Comparison of ENCODE assay signal across 21 mouse cellular contexts in the genomic region with DNA sequence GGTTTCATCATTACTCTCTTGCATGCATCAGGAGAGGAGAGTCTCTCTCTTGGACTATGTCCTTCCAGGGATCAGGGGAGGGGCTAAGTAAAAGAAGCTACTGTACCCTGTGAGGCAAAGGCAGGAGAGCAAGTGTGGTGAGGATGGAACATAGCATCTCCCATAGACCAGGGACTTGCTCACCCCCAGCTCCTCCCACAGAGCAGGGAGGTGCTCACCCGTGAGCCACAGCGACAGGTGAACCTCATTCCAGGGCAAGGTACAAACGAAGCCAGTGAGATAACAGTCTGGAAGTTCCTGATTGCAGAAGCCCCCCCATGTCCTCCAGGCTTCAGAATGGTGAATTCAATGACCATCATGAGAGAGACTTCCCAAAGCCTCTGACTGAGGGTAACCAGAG. TPM values are rescaled to one million over a fixed set of nuclear protein-coding genes. Genes with fewer than 3 reads are reported as not detected.
A peak's percentile ranks its signal among the peaks of the same experiment; 100 is the strongest.
DNase-seq lines count a peak whose midpoint lies in the region; ATAC-seq and TF ChIP-seq lines count a peak whose summit lies in the region.
"Had no signal": no experiment of that assay in that cellular context is flagged by ENCODE, and none has a peak within 500 bp of the region (broad histone marks: within the 10 kb centered on the region; RNA-seq: fewer than 3 reads in every experiment).

No protein-coding gene starts in this region.

- H3K27me3 ChIP-seq in kidney, postnatal 0 days (ENCODE audit: insufficient read depth, low read length) = no peaks in the 10 kb centered on the region
- H3K27me3 ChIP-seq in intestine, embryonic 16.5 days (replicated peaks; ENCODE audit: control insufficient read depth, insufficient read depth, low read length) = no peaks in the 10 kb centered on the region
- no peaks in the 10 kb centered on the region for H3K27me3 ChIP-seq in stomach, embryonic 14.5 days (ENCODE audit: control insufficient read depth, insufficient read depth, low read length)
- H3K27me3 ChIP-seq in thymus, adult 2 months (ENCODE audit: control insufficient read depth, insufficient read depth, low read length) = no peaks in the 10 kb centered on the region
- H3K27me3 ChIP-seq: embryonic facial prominence, embryonic 12.5 days; forebrain, embryonic 15.5 days; heart, embryonic 13.5 days; hindbrain, embryonic 13.5 days had no signal

- TF ChIP-seq CTCF in kidney, postnatal 0 days (IDR thresholded peaks at IDR 0.05; ENCODE audit: low read depth) = no peak
- TF ChIP-seq CTCF in bone marrow macrophage, adult 2 months (IDR thresholded peaks at IDR 0.05; ENCODE audit: low read depth, low read length) = no peak
- TF ChIP-seq CTCF in thymus, adult 2 months (IDR thresholded peaks at IDR 0.05; ENCODE audit: borderline replicate concordance, control insufficient read depth, extremely low read depth, insufficient read depth, low read length, poor library complexity) = no peak

- H3K36me3 ChIP-seq in kidney, postnatal 0 days (ENCODE audit: insufficient read depth, low read length) = no peaks in the 10 kb centered on the region
- H3K36me3 ChIP-seq in intestine, embryonic 16.5 days (ENCODE audit: control insufficient read depth, insufficient read depth, low read length) = no peaks in the 10 kb centered on the region
- H3K36me3 ChIP-seq in stomach, embryonic 14.5 days (ENCODE audit: control insufficient read depth, insufficient read depth, low read length) = no peaks in the 10 kb centered on the region
- H3K36me3 ChIP-seq in thymus, adult 2 months (ENCODE audit: control insufficient read depth, insufficient read depth, low read length) = no peaks in the 10 kb centered on the region
- H3K36me3 ChIP-seq: embryonic facial prominence, embryonic 12.5 days; forebrain, embryonic 15.5 days; heart, embryonic 13.5 days; hindbrain, embryonic 13.5 days had no signal

- 0 out of 2 replicates have a peak, but pooled peaks have one; percentile 40 for ATAC-seq in kidney, postnatal 0 days (replicated peaks; ENCODE audit: low FRiP score, low read depth)
- peak; percentile 86 for ATAC-seq in intestine, embryonic 16.5 days
- 0 out of 2 replicates have a peak, but pooled peaks have one; percentile 23 for ATAC-seq in stomach, embryonic 14.5 days (ENCODE audit: insufficient number of reproducible peaks, insufficient read depth, low FRiP score, low read depth)
- ATAC-seq: forebrain, embryonic 15.5 days; hindbrain, postnatal 0 days had no signal

- WGBS in kidney, postnatal 0 days = 66% methylated on average over 3 of the region's 3 CpGs
- WGBS in intestine, embryonic 16.5 days = 56% methylated on average over 3 of the region's 3 CpGs
- WGBS in stomach, embryonic 14.5 days = 56% methylated on average over 3 of the region's 3 CpGs
- 87% methylated on average over 3 of the region's 3 CpGs for WGBS in thymus, adult 2 months

- no peak for DNase-seq in kidney, postnatal 0 days (ENCODE audit: low spot score)
- DNase-seq in kidney, adult 18-20 months = no peak
- no peak for DNase-seq in layer of hippocampus, postnatal 14 days (ENCODE audit: low spot score in 2 of 2)
- no peak for DNase-seq in T-cell, adult 2 months (ENCODE audit: low spot score)
- DNase-seq in thymus, adult 2 months = no peak
- DNase-seq: adrenal gland, adult 8-10 months; adrenal gland, postnatal 36 days; cerebellum, adult 11 months; cerebellum, adult 9-10 months; cerebellum, postnatal 25 days; gastrocnemius, postnatal 36 days; heart, adult 2 months; heart, postnatal 4 days had no signal

- no peak overlapping the region for H3K4me2 ChIP-seq in kidney, postnatal 0 days (ENCODE audit: low read length)
- no peak overlapping the region for H3K4me2 ChIP-seq in intestine, embryonic 16.5 days (ENCODE audit: low read depth, low read length)
- no peak overlapping the region for H3K4me2 ChIP-seq in stomach, embryonic 14.5 days (replicated peaks; ENCODE audit: low read depth, low read length)
- H3K4me2 ChIP-seq: embryonic facial prominence, embryonic 12.5 days; forebrain, embryonic 15.5 days; heart, embryonic 13.5 days; hindbrain, embryonic 13.5 days had no signal

- H3K27ac ChIP-seq in kidney, postnatal 0 days = no peak overlapping the region
- peak overlapping the region; percentile 93 for H3K27ac ChIP-seq in bone marrow macrophage, adult 2 months (ENCODE audit: insufficient read depth, low read depth, low read length)
- H3K27ac ChIP-seq in intestine, embryonic 16.5 days (ENCODE audit: low read length) = no peak overlapping the region
- H3K27ac ChIP-seq in stomach, embryonic 14.5 days (ENCODE audit: low read length) = no peak overlapping the region
- no peak overlapping the region for H3K27ac ChIP-seq in thymus, adult 2 months (ENCODE audit: control insufficient read depth, insufficient read depth, low read length)
- H3K27ac ChIP-seq: embryonic facial prominence, embryonic 12.5 days; forebrain, embryonic 15.5 days; heart, adult 2 months; heart, embryonic 13.5 days; hindbrain, embryonic 13.5 days; hindbrain, postnatal 0 days had no signal

- no peak for TF ChIP-seq POLR2A in bone marrow macrophage, adult 2 months (IDR thresholded peaks at IDR 0.05; ENCODE audit: borderline replicate concordance, low read depth, low read length)
- no peak for TF ChIP-seq POLR2A in thymus, adult 2 months (IDR thresholded peaks at IDR 0.05; ENCODE audit: control insufficient read depth, extremely low read depth, insufficient read depth, low read length, poor library complexity)

- H3K4me3 ChIP-seq in kidney, postnatal 0 days (replicated peaks; ENCODE audit: low read depth, low read length) = no peak overlapping the region
- no peak overlapping the region for H3K4me3 ChIP-seq in bone marrow macrophage, adult 2 months (ENCODE audit: insufficient read depth, low read length)
- no peak overlapping the region for H3K4me3 ChIP-seq in intestine, embryonic 16.5 days (ENCODE audit: low read length)
- H3K4me3 ChIP-seq in stomach, embryonic 14.5 days (ENCODE audit: low read depth, low read length) = no peak overlapping the region
- H3K4me3 ChIP-seq in thymus, adult 2 months (ENCODE audit: control insufficient read depth, insufficient read depth, low read length) = no peak overlapping the region
- H3K4me3 ChIP-seq: embryonic facial prominence, embryonic 12.5 days; forebrain, embryonic 15.5 days; heart, adult 2 months; heart, embryonic 13.5 days; hindbrain, embryonic 13.5 days had no signal

- no peaks in the 10 kb centered on the region; the same call in 1 of the 2 replicates for H3K4me1 ChIP-seq in kidney, postnatal 0 days (replicated peaks; ENCODE audit: insufficient read depth, low read length)
- H3K4me1 ChIP-seq in bone marrow macrophage, adult 2 months (ENCODE audit: control insufficient read depth, insufficient read depth, low read length) = peaks cover 74% of the 10 kb centered on the region
- peaks cover 12% of the 10 kb centered on the region for H3K4me1 ChIP-seq in intestine, embryonic 16.5 days (ENCODE audit: control insufficient read depth, insufficient read depth, low read length)
- H3K4me1 ChIP-seq in stomach, embryonic 14.5 days (ENCODE audit: control insufficient read depth, insufficient read depth, low read length) = no peaks in the 10 kb centered on the region
- no peaks in the 10 kb centered on the region for H3K4me1 ChIP-seq in thymus, adult 2 months (replicated peaks; ENCODE audit: control insufficient read depth, insufficient read depth, low read length)
- H3K4me1 ChIP-seq: embryonic facial prominence, embryonic 12.5 days; heart, embryonic 13.5 days had no signal

- no peaks in the 10 kb centered on the region for H3K9me3 ChIP-seq in kidney, postnatal 0 days (replicated peaks; ENCODE audit: low read length)
- no peaks in the 10 kb centered on the region for H3K9me3 ChIP-seq in intestine, embryonic 16.5 days (ENCODE audit: control insufficient read depth, low read length)
- no peaks in the 10 kb centered on the region for H3K9me3 ChIP-seq in stomach, embryonic 14.5 days (ENCODE audit: control insufficient read depth, low read depth, low read length)
- H3K9me3 ChIP-seq: embryonic facial prominence, embryonic 12.5 days; forebrain, embryonic 15.5 days; heart, embryonic 13.5 days; hindbrain, embryonic 13.5 days had no signal

- H3K9ac ChIP-seq in kidney, postnatal 0 days (ENCODE audit: low read depth, low read length) = no peak overlapping the region
- H3K9ac ChIP-seq in intestine, embryonic 16.5 days (ENCODE audit: low read depth, low read length) = no peak overlapping the region
- no peak overlapping the region for H3K9ac ChIP-seq in stomach, embryonic 14.5 days (replicated peaks; ENCODE audit: low read depth, low read length)
- H3K9ac ChIP-seq: embryonic facial prominence, embryonic 12.5 days; forebrain, embryonic 15.5 days; heart, embryonic 13.5 days; hindbrain, embryonic 13.5 days had no signal

RNA-seq across cellular contexts. Expression of gene Pid1, which starts 2.6 kb away (rescaled TPM):
- polyA plus RNA-seq in kidney, postnatal 0 days (2015; fragmentation: Nextera tagmentation; extraction: Ambion mirVana) = 21.2 and 22.9 TPM in 2 replicates
- polyA plus RNA-seq in bone marrow macrophage, adult 2 months (2012; ENCODE audit: insufficient read depth, insufficient read length, missing spikeins) = 302 TPM in 2 replicates
- polyA plus RNA-seq in intestine, embryonic 16.5 days (2015; fragmentation: Nextera tagmentation; extraction: Ambion mirVana) = 20.8 and 22.7 TPM in 2 replicates
- 16.7 and 19.5 TPM in 2 replicates for polyA plus RNA-seq in stomach, embryonic 14.5 days (2014; fragmentation: Nextera tagmentation; extraction: Ambion mirVana)
- total RNA-seq in layer of hippocampus, postnatal 14 days (2021) = 10 to 100 TPM; 33.7 to 35.8 TPM
- polyA plus RNA-seq in thymus, adult 2 months (2012; rRNA removed) = 3.4 TPM in 2 replicates

Comparison
In these comparisons a context has a peak if more than half of its experiments do, and no peak if none do; other contexts are left out.
1. ATAC-seq: peak in every context shown above with its lines; median percentile 86 in intestine, embryonic 16.5 days; 40 in kidney, postnatal 0 days; 23 in stomach, embryonic 14.5 days.
2. RNA of gene Pid1, which starts 2.6 kb away (polyA plus RNA-seq): 302 TPM in bone marrow macrophage, adult 2 months; 21.2 to 22.9 TPM in kidney, postnatal 0 days, 20.8 to 22.7 TPM in intestine, embryonic 16.5 days, 16.7 to 19.5 TPM in stomach, embryonic 14.5 days and 3.4 TPM in thymus, adult 2 months; every median in the first group is over 10 times any median in the second.